Mouse (Mus musculus): Measurements from ENCODE around the gene Bzw2. TPM values are rescaled to one million over a fixed set of nuclear protein-coding genes. Genes with fewer than 3 reads are reported as not detected.

Bzw2 gene
- polyA plus RNA-seq, 2 experiments from 2014 or later = 167 to 181 TPM

- ATAC-seq = no peak
Measured at GRCm38 (mm10) chr12:36134111-36134510, 23.8 kb downstream of the Bzw2 start.

- ATAC-seq = no peak
Measured at GRCm38 (mm10) chr12:36133547-36133946, 24.3 kb downstream of the Bzw2 start.

DNA sequence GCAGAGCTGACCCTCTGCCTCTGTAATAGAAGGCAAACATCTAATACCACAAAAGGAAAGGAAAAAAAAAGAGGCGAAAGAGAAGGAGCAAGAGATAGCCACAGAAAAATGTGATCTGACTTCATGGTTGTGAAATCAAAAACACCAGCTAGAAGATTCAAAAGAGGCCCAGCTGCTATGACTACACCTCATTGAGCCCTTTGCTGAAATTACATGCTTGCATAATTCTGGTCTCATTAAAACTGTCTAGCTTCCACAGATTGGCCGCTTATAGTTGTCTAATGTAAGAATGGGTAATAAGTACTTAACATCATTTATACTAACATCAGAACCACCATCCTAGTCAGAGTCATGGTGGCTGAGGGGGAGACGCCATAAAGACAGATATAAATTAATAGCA, 25.2 kb downstream of the Bzw2 start:
- no peak for ATAC-seq

DNA sequence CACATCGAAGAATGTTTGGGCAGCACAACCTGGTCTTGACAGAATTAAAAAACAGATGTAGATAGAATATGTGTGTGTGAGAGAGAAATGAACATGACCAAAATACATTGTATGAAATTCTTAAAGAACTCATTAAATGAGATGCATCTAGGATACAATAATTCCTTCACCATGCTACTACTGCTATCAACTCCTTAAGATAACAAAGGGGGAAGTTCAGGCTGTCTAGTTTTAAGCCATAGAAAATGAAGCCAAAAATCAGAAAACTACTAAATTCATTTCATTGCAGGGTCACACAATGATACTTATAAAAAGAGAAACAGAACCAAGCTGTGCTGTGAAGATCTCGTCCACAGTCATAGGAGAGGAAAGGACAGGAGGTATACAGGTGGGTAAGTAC, 25.6 kb downstream of the Bzw2 start:
- ATAC-seq = no peak

DNA sequence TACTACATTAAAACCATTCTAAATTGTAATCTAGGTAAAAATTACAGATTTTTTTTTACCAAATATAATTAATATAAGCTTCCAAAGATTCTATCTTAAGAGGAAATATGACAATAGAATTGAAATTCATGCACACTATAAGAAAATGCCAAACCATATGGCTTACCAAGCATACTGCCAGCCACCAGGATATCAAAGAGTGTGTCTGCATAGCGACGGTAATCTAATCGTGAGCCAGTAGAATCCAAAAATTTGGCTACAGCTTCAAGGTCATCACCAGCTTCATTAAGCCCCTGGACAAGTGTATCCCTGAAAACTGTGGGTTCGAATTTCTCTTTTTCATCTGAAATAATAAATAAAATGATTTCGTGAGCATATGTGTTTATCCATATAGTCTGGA, 28.1 kb downstream of the Bzw2 start:
- ATAC-seq = no peak

DNA sequence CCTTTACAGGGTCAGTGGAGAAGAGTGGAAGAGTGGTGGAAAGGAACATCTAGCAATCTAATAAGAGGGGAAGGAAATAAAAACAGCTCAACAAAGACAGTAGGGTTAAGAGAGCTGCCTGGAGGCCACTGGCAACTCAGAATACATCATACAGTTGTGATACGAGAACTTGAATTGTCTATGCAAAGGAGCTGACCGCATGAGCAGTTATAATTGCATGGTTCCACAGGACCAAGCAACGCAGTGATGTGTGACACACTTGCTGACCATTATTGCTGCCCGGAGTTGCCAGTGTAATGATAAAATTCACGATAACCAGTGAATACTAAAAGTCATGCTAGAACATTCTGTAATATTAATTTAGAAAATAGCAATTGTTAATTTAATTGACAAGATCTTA, 31.8 kb downstream of the Bzw2 start:
- ATAC-seq = no peak

DNA sequence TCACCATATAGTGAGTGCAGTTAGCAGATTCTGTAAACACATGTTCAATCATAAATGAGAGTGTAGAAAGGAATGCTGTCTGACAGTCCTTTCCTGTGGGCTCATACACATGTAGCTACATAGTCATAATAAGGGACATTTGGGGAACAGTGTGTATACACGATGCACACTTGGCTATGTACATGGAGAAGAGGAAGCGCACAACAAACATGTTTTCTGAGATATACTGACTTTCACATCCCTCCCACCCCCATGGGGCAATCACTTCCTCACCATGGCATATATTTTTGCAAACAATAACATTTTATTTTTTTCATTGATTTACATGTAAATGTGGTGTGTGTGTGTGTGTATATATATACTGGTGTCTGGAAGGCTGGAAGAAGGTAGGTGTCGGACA, 38.6 kb downstream of the Bzw2 start:
- no peak for ATAC-seq

DNA sequence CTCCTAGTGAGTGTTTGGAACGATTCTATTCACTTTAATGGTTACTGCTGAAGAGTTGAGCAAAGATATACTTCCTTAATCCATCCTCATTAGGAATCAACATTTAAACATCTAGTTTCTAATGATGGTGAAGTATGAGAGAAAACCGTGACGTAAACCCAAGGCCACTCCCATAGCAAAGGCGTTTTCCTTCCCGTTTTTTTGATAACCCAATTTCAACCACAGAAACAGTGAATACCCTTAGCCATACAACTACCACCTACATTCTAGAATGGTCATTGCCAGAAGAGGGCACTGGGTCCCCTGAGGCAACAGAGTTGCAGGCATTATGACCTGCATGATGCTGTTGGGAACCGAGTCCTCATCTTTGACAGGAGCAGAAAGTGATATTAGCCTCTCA, 40.7 kb downstream of the Bzw2 start:
- no peak for ATAC-seq

DNA sequence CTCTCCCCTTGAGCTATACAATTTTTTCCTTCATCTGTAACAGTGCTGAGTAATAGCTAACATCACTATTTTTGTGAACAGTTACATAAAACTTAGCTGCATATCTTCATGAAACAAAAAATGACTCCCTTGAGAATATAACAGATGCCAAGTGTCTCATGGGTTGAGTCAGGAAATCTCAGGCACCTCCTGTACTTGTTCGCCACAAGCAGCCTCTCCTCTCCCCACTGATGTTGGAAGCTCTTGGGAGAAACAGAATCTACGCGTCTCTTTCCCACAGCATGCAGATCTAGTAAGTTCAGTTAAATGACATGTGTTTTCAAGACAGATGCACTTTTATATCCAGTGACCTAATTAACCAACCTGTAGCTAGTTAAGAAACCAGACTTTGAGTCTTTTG, 45.8 kb downstream of the Bzw2 start:
- ATAC-seq = no peak

DNA sequence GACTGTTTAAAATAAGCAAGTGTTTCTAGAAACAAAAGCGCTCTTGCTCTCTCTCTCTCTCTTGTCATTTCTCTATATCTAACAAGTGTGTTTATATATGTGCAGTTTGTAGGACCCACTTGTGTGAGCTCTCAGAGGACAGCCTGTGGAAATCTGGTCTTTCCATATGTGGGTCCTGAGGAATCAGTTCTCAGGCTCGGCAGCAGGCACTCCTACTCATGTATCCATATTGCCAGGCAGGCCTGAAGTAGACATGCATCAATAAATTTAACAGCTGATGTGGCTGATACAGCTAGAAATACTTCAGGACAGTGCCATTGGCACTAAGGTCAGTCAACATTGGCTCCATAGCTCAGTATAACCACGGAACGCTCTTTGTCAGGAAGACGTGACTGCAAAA, 46.8 kb downstream of the Bzw2 start:
- ATAC-seq = no peak

DNA sequence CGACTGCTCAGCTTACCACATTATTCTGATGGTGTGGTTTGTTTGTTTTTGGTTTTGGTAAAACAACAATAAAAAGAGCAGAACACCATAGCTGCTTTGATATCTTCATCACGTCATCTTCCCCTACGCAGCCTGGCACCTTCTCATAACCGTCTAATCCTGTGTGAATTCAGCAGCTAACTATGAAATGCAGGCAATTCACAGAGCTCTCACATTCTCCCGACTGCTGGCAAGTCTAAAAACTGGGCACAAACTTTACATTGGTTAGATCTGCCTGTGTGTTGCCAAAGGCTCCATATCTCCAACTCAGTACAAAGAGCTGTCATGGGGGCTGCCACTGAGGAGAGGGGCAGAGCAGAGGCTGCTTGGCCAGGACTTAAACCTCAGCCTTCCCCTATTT, 47.4 kb downstream of the Bzw2 start:
- no peak for ATAC-seq

GRCm38 (mm10) chr12:36108442-36108841, 49.4 kb downstream of the Bzw2 start:
- ATAC-seq = peak; percentile 39

DNA sequence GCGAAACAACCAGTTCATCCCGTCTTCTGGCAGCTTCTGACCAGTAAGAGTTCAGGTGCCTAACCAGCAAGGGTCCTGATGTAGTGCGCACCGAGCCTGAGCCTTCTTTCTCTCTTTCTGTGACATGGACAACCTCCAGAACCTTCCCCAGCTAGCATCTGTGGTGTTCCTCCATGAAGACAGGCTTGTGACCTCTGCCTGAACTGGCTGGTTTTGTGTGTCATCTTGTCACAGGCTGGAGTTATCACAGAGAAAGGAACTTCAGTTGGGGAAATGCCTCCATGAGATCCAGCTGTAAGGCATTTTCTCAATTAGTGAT, 54.3 kb downstream of the Bzw2 start:
- ATAC-seq = no peak

DNA sequence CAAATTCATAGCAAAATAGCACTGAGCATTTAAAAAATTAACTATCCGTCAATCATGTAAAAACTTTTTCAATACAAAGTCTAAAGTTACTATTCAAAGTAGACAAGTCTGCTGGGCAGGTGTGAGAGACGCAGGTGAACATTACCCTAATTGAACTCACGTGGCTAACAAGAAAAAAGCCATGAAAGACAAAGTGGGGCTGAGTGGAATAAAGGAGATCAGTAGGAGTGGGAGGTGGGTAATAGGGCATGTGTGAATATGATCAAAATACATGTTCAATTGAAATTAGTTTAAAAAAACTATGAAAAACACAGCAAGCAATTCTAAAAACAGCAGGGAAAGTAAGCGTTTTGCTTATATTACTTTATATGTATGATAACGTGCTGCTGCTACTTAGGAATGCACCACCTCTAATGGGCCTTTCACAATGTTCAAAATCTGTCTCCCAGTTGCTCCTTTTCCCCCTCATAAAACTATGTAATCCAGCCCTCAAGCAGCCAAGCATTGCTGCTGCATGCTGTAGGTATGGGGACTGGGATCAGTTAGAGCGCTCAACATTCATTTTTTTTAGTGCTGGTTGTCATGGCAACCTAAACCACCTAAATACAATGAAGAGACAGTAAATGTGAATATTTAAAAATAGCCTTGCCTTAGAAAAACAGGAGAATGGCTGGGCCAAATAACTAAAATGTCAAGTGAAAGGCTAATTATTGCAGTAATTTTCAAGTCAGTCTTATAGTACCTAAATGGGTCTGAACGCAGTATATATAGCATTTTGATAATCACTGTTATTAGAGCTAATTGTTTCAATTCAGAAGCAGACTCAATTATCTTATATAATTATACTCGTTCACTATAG, 54.9 kb downstream of the Bzw2 start:
- ATAC-seq = no peak

- no peak for ATAC-seq
Measured at GRCm38 (mm10) chr12:36095371-36095880, 62.5 kb downstream of the Bzw2 start.

GRCm38 (mm10) chr12:36093081-36093670, 64.7 kb downstream of the Bzw2 start:
- no peak for ATAC-seq

GRCm38 (mm10) chr12:36091964-36092363, 65.9 kb downstream of the Bzw2 start:
- no peak for ATAC-seq

DNA sequence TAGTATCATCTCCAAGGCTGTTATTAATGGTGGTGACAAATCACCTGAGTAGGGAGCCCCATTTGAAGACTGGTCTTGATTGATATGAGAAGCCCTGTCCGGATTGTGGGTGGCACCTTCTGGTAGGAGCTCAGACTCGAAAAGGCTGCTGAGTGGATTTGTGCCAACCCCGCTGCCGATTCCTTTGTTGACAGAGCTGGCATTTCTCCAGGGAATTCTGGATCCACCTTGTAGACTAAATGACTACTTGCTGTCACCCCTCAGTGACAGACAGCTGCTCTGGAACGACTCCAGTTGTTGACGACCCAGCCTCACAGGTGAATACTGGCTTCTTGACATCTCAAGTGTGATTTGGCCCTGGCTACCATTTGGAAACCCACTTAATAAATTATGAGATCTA, 68.7 kb downstream of the Bzw2 start:
- no peak for ATAC-seq

- ATAC-seq = no peak
Measured at GRCm38 (mm10) chr12:36088804-36089203, 69.1 kb downstream of the Bzw2 start.

GRCm38 (mm10) chr12:36085380-36085779, 72.5 kb downstream of the Bzw2 start:
- ATAC-seq = no peak

- peak; percentile 58 for ATAC-seq
Measured at GRCm38 (mm10) chr12:36078101-36078899, 79.6 kb downstream of the Bzw2 start.

GRCm38 (mm10) chr12:36072860-36073259, 85.0 kb downstream of the Bzw2 start:
- peak; percentile 85 for ATAC-seq

- no peak for ATAC-seq
Measured at GRCm38 (mm10) chr12:36070231-36070630, 87.6 kb downstream of the Bzw2 start.

GRCm38 (mm10) chr12:36067538-36067937, 90.3 kb downstream of the Bzw2 start:
- ATAC-seq = peak; percentile 87

Measured in CD4-positive, CD25-positive, alpha-beta regulatory T cell, adult 4 months (primary cell).